Mouse (Mus musculus): ENCODE measurements around the gene Trabd. TPM values are rescaled to one million over a fixed set of nuclear protein-coding genes. Genes with fewer than 3 reads are reported as not detected.

The Trabd gene
- total and polyA plus RNA-seq, 3 experiments: 39.2 to 74.7 (median 49.5) TPM

DNA sequence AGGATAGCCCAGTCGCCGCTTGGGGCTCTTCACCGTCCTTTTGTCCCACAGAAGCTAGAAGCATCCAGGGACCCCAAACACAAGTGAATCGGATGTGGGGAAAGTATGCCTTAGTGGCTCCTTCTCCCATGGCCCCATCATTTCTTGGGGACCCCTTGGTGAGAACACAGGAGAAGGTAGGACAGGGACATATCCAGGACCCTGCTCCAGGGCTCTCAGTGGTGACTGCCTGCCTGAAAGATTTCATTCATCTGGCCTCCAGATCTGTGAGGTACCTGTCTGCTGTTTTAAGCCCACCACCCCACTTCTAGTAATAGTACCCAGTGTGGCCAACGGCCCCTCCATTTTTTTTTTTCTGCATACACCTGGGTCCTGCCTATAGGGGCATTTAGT is 12.4 kb upstream of the Trabd start:
- Histone ChIP-seq H3K9ac (ENCODE audit: insufficient read depth, low read depth) (no peak overlapping the region), H3K4me1 (ENCODE audit: control insufficient read depth in 1 of 2, insufficient read depth in 2 of 2) (no peaks in the 10 kb centered on the region), H3K4me3 (replicated peaks in 1 of 3; ENCODE audit: low read depth in 2 of 3, low read length in 2 of 3, poor library complexity in 1 of 3) (no peak overlapping the region), H3K27me3 (replicated peaks) (peaks cover 82% of the 10 kb centered on the region), H3K27ac (ENCODE audit: insufficient read depth, low read depth) (no peak overlapping the region), H3K79me2 (replicated peaks; ENCODE audit: control insufficient read depth, extremely low read depth, insufficient read depth, poor library complexity, severe bottlenecking) (no peaks in the 10 kb centered on the region), H3K36me3 (replicated peaks in 1 of 2; ENCODE audit: control insufficient read depth in 1 of 2, insufficient read depth in 1 of 2, low read length in 1 of 2) (no peaks in the 10 kb centered on the region), H3K4me2 (ENCODE audit: insufficient read depth, low read depth, poor library complexity, severe bottlenecking) (no peak overlapping the region), H3K9me3 (replicated peaks; ENCODE audit: low read length) (peaks cover 6% of the 10 kb centered on the region)
- dilution Hi-C loops (cut with MboI; ENCODE audit: extremely low pct_ligation_motif_present, extremely low pct_unique_long_range_greater_than_20kb, low sequenced_read_pairs): no loop called here
- no peak for DNase-seq (ENCODE audit: extremely low read depth)
- no peak for TF ChIP-seq UBTF (IDR thresholded peaks at IDR 0.05; ENCODE audit: low read depth, low read length)
- no peak for TF ChIP-seq JUN (IDR thresholded peaks at IDR 0.05; ENCODE audit: insufficient read depth, low read depth, low read length)
- no peak for TF ChIP-seq ZMIZ1 (IDR thresholded peaks at IDR 0.05; ENCODE audit: low read depth, low read length)
- TF ChIP-seq PAX5 (IDR thresholded peaks at IDR 0.05; ENCODE audit: low read length): no peak
- no peak for TF ChIP-seq CHD2 (IDR thresholded peaks at IDR 0.05; ENCODE audit: low read length)
- TF ChIP-seq E2F4 (IDR thresholded peaks at IDR 0.05; ENCODE audit: insufficient replicate concordance, low read depth, low read length): no peak
- TF ChIP-seq POLR2AphosphoS2 (IDR thresholded peaks at IDR 0.05; ENCODE audit: low read depth, low read length): no peak
- TF ChIP-seq USF1 (IDR thresholded peaks at IDR 0.05; ENCODE audit: low read depth, low read length): no peak
- TF ChIP-seq POLR2A (IDR thresholded peaks at IDR 0.05; ENCODE audit: low read depth, low read length): no peak
- no peak for TF ChIP-seq CTCF (conservative IDR thresholded peaks at IDR 0.05 in 1 of 2, IDR thresholded peaks at IDR 0.05 in 1 of 2; ENCODE audit: low read depth in 2 of 2, low read length in 2 of 2)
- no peak for TF ChIP-seq GABPA (IDR thresholded peaks at IDR 0.05; ENCODE audit: insufficient replicate concordance, low read depth, low read length)
- in situ Hi-C loops (cut with MboI; ENCODE audit: low pct_ligation_motif_present, low pct_unique_long_range_greater_than_20kb, low sequenced_read_pairs): loop anchor here (25.0 kb wide), 1 partner anchor 100 kb away; the partner anchor contains the start of gene Ttll8

DNA sequence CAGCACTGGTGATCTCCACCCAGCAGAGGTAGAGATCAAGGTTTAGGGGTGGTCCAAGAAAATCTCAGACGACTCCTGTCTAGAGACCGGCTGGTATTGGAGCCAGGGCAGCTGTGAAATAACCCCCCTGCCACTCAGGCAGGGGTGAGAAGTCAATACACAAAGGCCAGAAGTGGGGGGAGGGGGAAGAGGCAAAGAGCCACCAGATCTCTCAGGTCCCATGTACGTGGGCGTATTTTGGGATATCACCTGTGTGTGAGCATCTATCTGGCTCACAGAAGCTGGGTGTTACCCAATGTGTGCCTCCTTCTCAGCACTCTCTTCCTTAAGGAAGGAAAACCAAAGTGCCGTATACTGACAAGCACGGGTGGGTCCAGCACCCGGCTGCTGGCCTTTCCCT is 11.9 kb upstream of the Trabd start:
- no peak overlapping the region for H3K27ac ChIP-seq (ENCODE audit: insufficient read depth, low read depth)
- TF ChIP-seq MXI1 (IDR thresholded peaks at IDR 0.05; ENCODE audit: low read depth, low read length) (no peak), NELFE (IDR thresholded peaks at IDR 0.05; ENCODE audit: low read depth, low read length) (no peak), TBP (conservative IDR thresholded peaks at IDR 0.05; ENCODE audit: low read depth, low read length) (no peak), ETS1 (conservative IDR thresholded peaks at IDR 0.05; ENCODE audit: low read depth, low read length) (no peak), ELF1 (IDR thresholded peaks at IDR 0.05; ENCODE audit: low read depth, low read length) (no peak), EP300 (IDR thresholded peaks at IDR 0.05; ENCODE audit: low read length) (no peak), KAT2A (IDR thresholded peaks at IDR 0.05; ENCODE audit: insufficient replicate concordance, low read length) (no peak), ZMIZ1 (IDR thresholded peaks at IDR 0.05; ENCODE audit: low read depth, low read length) (no peak), MAZ (IDR thresholded peaks at IDR 0.05; ENCODE audit: low read depth, low read length) (no peak), POLR2A (IDR thresholded peaks at IDR 0.05; ENCODE audit: low read depth, low read length) (no peak), JUN (IDR thresholded peaks at IDR 0.05; ENCODE audit: insufficient read depth, low read depth, low read length) (no peak), HCFC1 (IDR thresholded peaks at IDR 0.05; ENCODE audit: low read depth, low read length) (no peak), ZNF384 (IDR thresholded peaks at IDR 0.05; ENCODE audit: low read depth, low read length) (no peak), JUND (conservative IDR thresholded peaks at IDR 0.05; ENCODE audit: low read depth, low read length) (no peak), NRF1 (IDR thresholded peaks at IDR 0.05; ENCODE audit: low read depth, low read length) (no peak), MAFK (IDR thresholded peaks at IDR 0.05; ENCODE audit: insufficient replicate concordance, low read length) (no peak), CHD2 (IDR thresholded peaks at IDR 0.05; ENCODE audit: low read length) (no peak), ZC3H11A (IDR thresholded peaks at IDR 0.05; ENCODE audit: low read depth, low read length) (no peak), CTCF (conservative IDR thresholded peaks at IDR 0.05 in 1 of 2, IDR thresholded peaks at IDR 0.05 in 1 of 2; ENCODE audit: low read depth in 2 of 2, low read length in 2 of 2) (no peak)
- H3K4me1 ChIP-seq (ENCODE audit: control insufficient read depth in 1 of 2, insufficient read depth in 2 of 2): no peaks in the 10 kb centered on the region
- no peak for DNase-seq (ENCODE audit: extremely low read depth)
- H3K79me2 ChIP-seq (replicated peaks; ENCODE audit: control insufficient read depth, extremely low read depth, insufficient read depth, poor library complexity, severe bottlenecking): no peaks in the 10 kb centered on the region
- dilution Hi-C loops (cut with MboI; ENCODE audit: extremely low pct_ligation_motif_present, extremely low pct_unique_long_range_greater_than_20kb, low sequenced_read_pairs): no loop called here
- in situ Hi-C loops (cut with MboI; ENCODE audit: low pct_ligation_motif_present, low pct_unique_long_range_greater_than_20kb, low sequenced_read_pairs): loop anchor here (25.0 kb wide), 1 partner anchor 101 kb away; the partner anchor contains the start of gene Ttll8
- H3K4me3 ChIP-seq (replicated peaks in 1 of 3; ENCODE audit: low read depth in 2 of 3, low read length in 2 of 3, poor library complexity in 1 of 3): no peak overlapping the region
- no peak overlapping the region for H3K9ac ChIP-seq (ENCODE audit: insufficient read depth, low read depth)
- H3K9me3 ChIP-seq (replicated peaks; ENCODE audit: low read length): peaks cover 8% of the 10 kb centered on the region
- H3K4me2 ChIP-seq (ENCODE audit: insufficient read depth, low read depth, poor library complexity, severe bottlenecking): no peak overlapping the region
- H3K36me3 ChIP-seq (replicated peaks in 1 of 2; ENCODE audit: control insufficient read depth in 1 of 2, insufficient read depth in 1 of 2, low read length in 1 of 2): no peaks in the 10 kb centered on the region
- H3K27me3 ChIP-seq (replicated peaks): peaks cover 78% of the 10 kb centered on the region

Measured in CH12.LX (cell line).